Mouse (Mus musculus) spleen, adult 2 months (tissue): ENCODE data around the gene Arid5a.

Experiments
- CTCF ChIP-seq: fragments of 200-500 bp; IDR thresholded peaks from 2 replicates; pipeline ENCODE4 v1.5.1; 2011; ENCODE audit warnings: mild to moderate bottlenecking, inconsistent platforms; ENCODE audit not compliant: insufficient read depth, insufficient read length, insufficient replicate concordance; ENCODE audit errors: extremely low read depth
- POLR2A ChIP-seq: fragments of 200-500 bp; IDR thresholded peaks from 2 replicates; pipeline ENCODE4 v1.6.1; 2011; ENCODE audit warnings: low read depth, low read length, inconsistent platforms

- peak; percentile 57; the same call in 1 of the 2 replicates for TF ChIP-seq CTCF
- no peak for TF ChIP-seq POLR2A
These were observed 16.4 kb downstream of the Arid5a start for GRCm38 (mm10) chr1:36323746-36324448.
